Mouse (Mus musculus) urinary bladder, postnatal 10 days (tissue): ENCODE data around the gene Gm21985.

Source experiments
- DNase-seq: peaks from one replicate; pipeline ENCODE4 v3.0.0; 2022; ENCODE audit warnings: low spot score

Gm21985 gene

GRCm38 (mm10) chr2:112266242-112266592 is at the start of gene Gm21985:
Gm21985 (plus strand) TSS chr2:112266314.
- DNase-seq = no peak

GRCm38 (mm10) chr2:112217614-112218013 is 48.5 kb upstream of the Gm21985 start:
- DNase-seq = no peak

- DNase-seq = no peak
Measured at GRCm38 (mm10) chr2:112220880-112221279, 45.2 kb upstream of the Gm21985 start.

GRCm38 (mm10) chr2:112222607-112223006 is 43.5 kb upstream of the Gm21985 start:
- DNase-seq = no peak

- no peak for DNase-seq
Measured at GRCm38 (mm10) chr2:112224356-112224755, 41.8 kb upstream of the Gm21985 start.

- DNase-seq = no peak
Measured at GRCm38 (mm10) chr2:112232623-112233022, 33.5 kb upstream of the Gm21985 start.

GRCm38 (mm10) chr2:112236620-112237019 is 29.5 kb upstream of the Gm21985 start:
- no peak for DNase-seq

- no peak for DNase-seq
Measured at GRCm38 (mm10) chr2:112238006-112238405, 28.1 kb upstream of the Gm21985 start.

GRCm38 (mm10) chr2:112239212-112239934 is 26.7 kb upstream of the Gm21985 start, which contains the start of gene Lpcat4:
Lpcat4 (plus strand) TSS chr2:112239468.
- DNase-seq = peak; percentile 55

- no peak for DNase-seq
Measured at GRCm38 (mm10) chr2:112239935-112240721, 26.0 kb upstream of the Gm21985 start.

GRCm38 (mm10) chr2:112241787-112242186 is 24.3 kb upstream of the Gm21985 start:
- DNase-seq = no peak

- no peak for DNase-seq
Measured at GRCm38 (mm10) chr2:112245307-112245706, 20.8 kb upstream of the Gm21985 start.

GRCm38 (mm10) chr2:112246193-112246592 is 19.9 kb upstream of the Gm21985 start:
- no peak for DNase-seq

- DNase-seq = no peak
Measured at GRCm38 (mm10) chr2:112247323-112247722, 18.8 kb upstream of the Gm21985 start.

- no peak for DNase-seq
Measured at GRCm38 (mm10) chr2:112249780-112250453, 16.2 kb upstream of the Gm21985 start.

GRCm38 (mm10) chr2:112254675-112255515 is 11.2 kb upstream of the Gm21985 start:
- no peak for DNase-seq

GRCm38 (mm10) chr2:112259241-112259962 is 6.7 kb upstream of the Gm21985 start, which contains the start of gene Nutm1:
Nutm1 (minus strand) TSS chr2:112259291.
- DNase-seq = no peak

- DNase-seq = no peak
Measured at GRCm38 (mm10) chr2:112261748-112262653, 4.1 kb upstream of the Gm21985 start, which contains the start of gene Nop10. Nop10 (plus strand) TSS chr2:112261926.

GRCm38 (mm10) chr2:112262779-112263295 is 3.3 kb upstream of the Gm21985 start:
- no peak for DNase-seq

- no peak for DNase-seq
Measured at GRCm38 (mm10) chr2:112264364-112264763, 1.8 kb upstream of the Gm21985 start.
